ENCODE assay signal across 27 mouse cellular contexts in genomic region chr13:92791474-92791873, GRCm38 (mm10). TPM values are rescaled to one million over a fixed set of nuclear protein-coding genes. Genes with fewer than 3 reads are reported as not detected.
DNase-seq lines count a peak whose midpoint lies in the region; ATAC-seq lines count a peak whose summit lies in the region.
"Had no signal": no experiment of that assay in that cellular context is flagged by ENCODE, and none has a peak within 500 bp of the region (broad histone marks: within the 10 kb centered on the region; RNA-seq: fewer than 3 reads in every experiment).

No protein-coding gene starts in this region.

- H3K27ac ChIP-seq in heart, embryonic 12.5 days (ENCODE audit: poor library complexity, severe bottlenecking), result peak overlapping the region; percentile 30; the same call in 1 of the 2 replicates
- H3K27ac ChIP-seq: embryonic facial prominence, embryonic 12.5 days; embryonic facial prominence, embryonic 15.5 days; heart, embryonic 15.5 days; hindbrain, embryonic 12.5 days; hindbrain, embryonic 15.5 days had no signal

- peaks cover 7% of the 10 kb centered on the region for H3K27me3 ChIP-seq in heart, embryonic 12.5 days (replicated peaks)

- H3K4me2 ChIP-seq in heart, embryonic 12.5 days, result peak overlapping the region; percentile 35
- H3K4me2 ChIP-seq: embryonic facial prominence, embryonic 12.5 days; embryonic facial prominence, embryonic 15.5 days; heart, embryonic 15.5 days; hindbrain, embryonic 12.5 days; hindbrain, embryonic 15.5 days had no signal

- no peak for DNase-seq in heart, adult 11 months
- peak; percentile 32 for DNase-seq in retina, postnatal 1 day
- no peak for DNase-seq in retina, embryonic 14.5 days (ENCODE audit: low spot score)
- no peak for DNase-seq in thymus, adult 18-20 months
- DNase-seq: adrenal gland, adult 2 months; adrenal gland, postnatal 14 days; cerebellum, adult 11 months; cerebellum, adult 2 months; cerebellum, adult 9-11 months; cerebellum, postnatal 25 days; forebrain, postnatal 0 days; gastrocnemius, postnatal 25 days; heart, adult 18-20 months; heart, postnatal 10 days had no signal

- WGBS in heart, embryonic 12.5 days, result 38% methylated on average over 7 of the region's 7 CpGs

- no peak for ATAC-seq in heart, embryonic 12.5 days (ENCODE audit: insufficient number of reproducible peaks, low FRiP score)
- ATAC-seq in granulocyte monocyte progenitor cell, adult 5-6 weeks (replicated peaks; ENCODE audit: poor library complexity, severe bottlenecking), result peak; percentile 69
- ATAC-seq: forebrain, embryonic 14.5 days; forebrain, postnatal 0 days; intestine, postnatal 0 days; Patski had no signal

- no peak overlapping the region for H3K9ac ChIP-seq in heart, embryonic 12.5 days
- H3K9ac ChIP-seq: embryonic facial prominence, embryonic 12.5 days; embryonic facial prominence, embryonic 15.5 days; forebrain, postnatal 0 days; heart, embryonic 15.5 days; hindbrain, embryonic 12.5 days; hindbrain, embryonic 15.5 days had no signal

- H3K9me3 ChIP-seq in heart, embryonic 12.5 days (replicated peaks), result no peaks in the 10 kb centered on the region
- H3K9me3 ChIP-seq: embryonic facial prominence, embryonic 12.5 days; embryonic facial prominence, embryonic 15.5 days; G1E; heart, embryonic 15.5 days; hindbrain, embryonic 12.5 days; hindbrain, embryonic 15.5 days had no signal

- H3K4me1 ChIP-seq in heart, embryonic 12.5 days (replicated peaks), result peaks cover 19% of the 10 kb centered on the region

- H3K36me3 ChIP-seq in heart, embryonic 12.5 days, result no peaks in the 10 kb centered on the region
- H3K36me3 ChIP-seq: embryonic facial prominence, embryonic 12.5 days; embryonic facial prominence, embryonic 15.5 days; G1E; heart, embryonic 15.5 days; hindbrain, embryonic 12.5 days; hindbrain, embryonic 15.5 days had no signal

- no peak overlapping the region for H3K4me3 ChIP-seq in heart, embryonic 12.5 days
- H3K4me3 ChIP-seq: embryonic facial prominence, embryonic 12.5 days; embryonic facial prominence, embryonic 15.5 days; heart, embryonic 15.5 days; hindbrain, embryonic 12.5 days; hindbrain, embryonic 15.5 days had no signal

RNA-seq across cellular contexts. Expression of gene Thbs4, which starts 3.1 kb away (rescaled TPM):
- 45.6 and 50.9 TPM in 2 replicates for polyA plus RNA-seq in heart, embryonic 12.5 days (2016; fragmentation: Nextera tagmentation; extraction: Ambion mirVana)
- total RNA-seq in granulocyte monocyte progenitor cell, adult 5-6 weeks (2014; fragmentation: Nextera tagmentation), result not detected in 2 replicates
- not detected in 2 replicates for total RNA-seq in granulocyte monocyte progenitor cell, adult 5-6 weeks (2017)
- total RNA-seq: common myeloid progenitor, adult 5-6 weeks; G1E; hematopoietic stem cell, adult 5-6 weeks had no signal
- polyA plus RNA-seq: G1E, Patski had no signal

RNA-seq across cellular contexts. Expression of gene Mtx3, which starts 53.1 kb away (rescaled TPM):
- polyA plus RNA-seq in heart, embryonic 12.5 days (2016; fragmentation: Nextera tagmentation; extraction: Ambion mirVana), result 2.7 and 3.1 TPM in 2 replicates
- total RNA-seq in granulocyte monocyte progenitor cell, adult 5-6 weeks (2014; fragmentation: Nextera tagmentation), result 8.9 and 20.5 TPM in 2 replicates
- total RNA-seq in granulocyte monocyte progenitor cell, adult 5-6 weeks (2017), result 6.5 and 11.1 TPM in 2 replicates
